Mouse (Mus musculus) embryonic facial prominence, embryonic 11.5 days (tissue): ENCODE results near the gene Olfr267. TPM values are rescaled to one million over a fixed set of nuclear protein-coding genes. Genes with fewer than 3 reads are reported as not detected.
A peak's percentile ranks its signal among the peaks of the same experiment; 100 is the strongest.

Source experiments
- ATAC-seq: fragments of 200-750 bp; cut with Nextera tagmentation; replicated peaks from 2 replicates; pipeline ENCODE4 v1.8.0; 2017; ENCODE audit warnings: low read depth; ENCODE audit not compliant: insufficient number of reproducible peaks, low FRiP score, low TSS enrichment
- DNase-seq: peaks from one replicate; pipeline ENCODE4 v3.0.0-alpha.2; 2015; ENCODE audit warnings: low spot score
- H3K27ac ChIP-seq: fragments of 300-500 bp; sonication (generic); replicated peaks from 2 replicates; pipeline ENCODE4 v1.5.1; 2014; ENCODE audit warnings: mild to moderate bottlenecking, low read depth, low read length, control low read depth
- H3K27me3 ChIP-seq: fragments of 300-500 bp; sonication (generic); 2 replicates; pipeline ENCODE4 v1.6.1; 2014; ENCODE audit warnings: mild to moderate bottlenecking, low read length, moderate library complexity, mixed read lengths; ENCODE audit not compliant: control insufficient read depth, insufficient read depth
- H3K36me3 ChIP-seq: fragments of 300-500 bp; sonication (generic); replicated peaks from 2 replicates; pipeline ENCODE4 v1.6.1; 2014; ENCODE audit warnings: low read depth, mild to moderate bottlenecking, low read length, moderate library complexity, mixed read lengths; ENCODE audit not compliant: control insufficient read depth, insufficient read depth
- H3K4me1 ChIP-seq: fragments of 300-500 bp; sonication (generic); 2 replicates; pipeline ENCODE4 v1.6.1; 2014; ENCODE audit warnings: low read length, mixed read lengths; ENCODE audit not compliant: control insufficient read depth, insufficient read depth
- H3K4me2 ChIP-seq: fragments of 300-500 bp; sonication (generic); 2 replicates; pipeline ENCODE4 v1.6.1; 2014; ENCODE audit warnings: low read depth, mild to moderate bottlenecking, control low read depth, low read length, moderate library complexity
- H3K4me3 ChIP-seq: fragments of 300-500 bp; sonication (generic); 2 replicates; pipeline ENCODE4 v1.5.1; 2014; ENCODE audit warnings: low read depth, low read length, control low read depth
- H3K9ac ChIP-seq: fragments of 300-500 bp; sonication (generic); replicated peaks from 2 replicates; pipeline ENCODE4 v1.6.1; 2014; ENCODE audit warnings: mild to moderate bottlenecking, control low read depth, low read length
- H3K9me3 ChIP-seq: fragments of 300-500 bp; sonication (generic); replicated peaks from 2 replicates; pipeline ENCODE4 v1.6.1; 2016; ENCODE audit warnings: mild to moderate bottlenecking, low read length, inconsistent platforms, mixed read lengths; ENCODE audit not compliant: control insufficient read depth
- WGBS: fragments of 180-500 bp; shearing (Covaris S2); extraction: QIAGEN DNeasy Blood & Tissue Kit; methylation state at CpG from one replicate; pipeline ENCODE4 v1.1.7; 2014; 5-methylcytosine and 5-hydroxymethylcytosine counted together
- polyA plus RNA-seq: library from polyadenylated mRNA; unstranded; fragments of >200 nt; fragmentation: Nextera tagmentation; extraction: Ambion mirVana; gene quantifications from 2 replicates; pipeline ENCODE4 v1.2.1, GENCODE M21; 2014

Gene Olfr267
- not detected in 2 replicates for polyA plus RNA-seq

GRCm38 (mm10) chr4:58787616-58788015, at the start of gene Olfr267:
Olfr267 (minus strand) TSS chr4:58787716.
- no peak within 1 kb of the TSS for H3K4me3 ChIP-seq
- no peak within 1 kb of the TSS for H3K9ac ChIP-seq
- no peak for ATAC-seq
- H3K9me3 ChIP-seq: no peaks in the 10 kb centered on the region
- no peak for DNase-seq
- no peak within 1 kb of the TSS for H3K27ac ChIP-seq
- no peaks in the 10 kb centered on the region for H3K4me1 ChIP-seq
- no peaks in the 10 kb centered on the region for H3K36me3 ChIP-seq
- H3K4me2 ChIP-seq: no peak within 1 kb of the TSS
- no peaks in the 10 kb centered on the region for H3K27me3 ChIP-seq

GRCm38 (mm10) chr4:58832908-58833307, 45.4 kb upstream of the Olfr267 start:
- Histone ChIP-seq H3K4me3 (no peak overlapping the region), H3K36me3 (no peaks in the 10 kb centered on the region), H3K4me2 (no peak overlapping the region), H3K27me3 (no peaks in the 10 kb centered on the region), H3K9ac (no peak overlapping the region), H3K4me1 (no peaks in the 10 kb centered on the region), H3K27ac (no peak overlapping the region), H3K9me3 (no peaks in the 10 kb centered on the region)
- WGBS: 85% methylated on average over 3 of the region's 3 CpGs
- ATAC-seq: no peak
- DNase-seq: no peak

- H3K36me3 ChIP-seq: no peaks in the 10 kb centered on the region; the same call in 1 of the 2 replicates
- DNase-seq: no peak
- H3K27me3 ChIP-seq: no peaks in the 10 kb centered on the region
- no peak overlapping the region for H3K4me2 ChIP-seq
- WGBS: 86% methylated on average over 4 of the region's 4 CpGs
- H3K27ac ChIP-seq: no peak overlapping the region
- no peak for ATAC-seq
- H3K9ac ChIP-seq: no peak overlapping the region
- no peaks in the 10 kb centered on the region for H3K4me1 ChIP-seq
- no peak overlapping the region for H3K4me3 ChIP-seq
- H3K9me3 ChIP-seq: no peaks in the 10 kb centered on the region
Measured at GRCm38 (mm10) chr4:58825921-58826320, 38.4 kb upstream of the Olfr267 start.

GRCm38 (mm10) chr4:58786659-58787058, 857 bp downstream of the Olfr267 start:
- Histone ChIP-seq H3K4me1 (no peaks in the 10 kb centered on the region), H3K9me3 (no peaks in the 10 kb centered on the region), H3K27me3 (no peaks in the 10 kb centered on the region), H3K4me2 (no peak overlapping the region), H3K9ac (no peak overlapping the region), H3K4me3 (no peak overlapping the region), H3K27ac (no peak overlapping the region), H3K36me3 (no peaks in the 10 kb centered on the region)
- WGBS: 81% methylated on average over 3 of the region's 3 CpGs
- no peak for ATAC-seq
- DNase-seq: no peak

- Histone ChIP-seq H3K27me3 (no peaks in the 10 kb centered on the region), H3K4me3 (no peak overlapping the region), H3K36me3 (no peaks in the 10 kb centered on the region), H3K4me1 (no peaks in the 10 kb centered on the region), H3K9me3 (no peaks in the 10 kb centered on the region), H3K9ac (no peak overlapping the region), H3K4me2 (no peak overlapping the region), H3K27ac (no peak overlapping the region)
- DNase-seq (no peak), ATAC-seq (no peak)
- 80% methylated on average over 3 of the region's 3 CpGs for WGBS
Measured at GRCm38 (mm10) chr4:58763417-58763816, 24.1 kb downstream of the Olfr267 start.

GRCm38 (mm10) chr4:58749510-58749909, 38.0 kb downstream of the Olfr267 start:
- H3K36me3 ChIP-seq: no peaks in the 10 kb centered on the region
- H3K27ac ChIP-seq: no peak overlapping the region; the same call in 1 of the 2 replicates
- ATAC-seq (no peak), DNase-seq (peak; percentile 73)
- no peak overlapping the region for H3K9ac ChIP-seq
- no peak overlapping the region for H3K4me3 ChIP-seq
- no peaks in the 10 kb centered on the region for H3K4me1 ChIP-seq
- H3K9me3 ChIP-seq: no peaks in the 10 kb centered on the region
- 67% methylated on average over 2 of the region's 2 CpGs for WGBS
- no peak overlapping the region for H3K4me2 ChIP-seq
- H3K27me3 ChIP-seq: no peaks in the 10 kb centered on the region

GRCm38 (mm10) chr4:58749101-58749500, 38.4 kb downstream of the Olfr267 start:
- H3K27me3 ChIP-seq: no peaks in the 10 kb centered on the region
- H3K4me3 ChIP-seq: no peak overlapping the region
- no peaks in the 10 kb centered on the region for H3K4me1 ChIP-seq
- no peaks in the 10 kb centered on the region for H3K9me3 ChIP-seq
- H3K9ac ChIP-seq: peak overlapping the region; percentile 23; the same call in 1 of the 2 replicates
- peak; percentile 48; the same call in 1 of the 2 replicates for ATAC-seq
- peak; percentile 64 for DNase-seq
- peak overlapping the region; percentile 63 for H3K27ac ChIP-seq
- H3K36me3 ChIP-seq: no peaks in the 10 kb centered on the region
- WGBS: 24% methylated on average over 10 of the region's 10 CpGs
- H3K4me2 ChIP-seq: peak overlapping the region; percentile 14; the same call in 1 of the 2 replicates

- H3K9ac ChIP-seq: no peak overlapping the region
- DNase-seq (no peak), ATAC-seq (no peak)
- no peak overlapping the region for H3K4me3 ChIP-seq
- no peaks in the 10 kb centered on the region for H3K36me3 ChIP-seq
- H3K27me3 ChIP-seq: no peaks in the 10 kb centered on the region
- no peaks in the 10 kb centered on the region for H3K9me3 ChIP-seq
- no peak overlapping the region for H3K4me2 ChIP-seq
- WGBS: 78% methylated on average over 7 of the region's 7 CpGs
- no peaks in the 10 kb centered on the region for H3K4me1 ChIP-seq
- H3K27ac ChIP-seq: no peak overlapping the region
Measured at GRCm38 (mm10) chr4:58745583-58746222, 41.8 kb downstream of the Olfr267 start.
